ENCODE assay signal across 8 mouse cellular contexts in the genomic region with DNA sequence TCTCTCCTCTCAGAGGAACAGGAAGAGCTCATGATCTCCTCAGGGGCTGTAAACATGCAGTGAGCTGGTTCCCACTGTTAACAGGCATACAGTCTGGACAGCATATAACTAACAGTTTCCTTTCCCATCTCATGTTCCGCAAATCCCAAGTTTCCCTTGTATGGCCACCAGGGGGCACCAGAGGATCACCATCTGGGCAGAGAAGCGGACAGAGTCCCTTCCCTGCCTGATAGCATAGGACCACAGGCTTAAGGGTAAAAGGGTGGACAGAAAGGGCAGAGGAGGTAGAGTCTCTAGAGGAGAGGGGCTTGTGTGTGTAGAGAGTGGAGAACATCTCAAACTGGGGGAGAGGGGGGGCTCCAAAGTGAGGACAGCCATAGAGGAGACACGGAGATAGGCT.
A peak's percentile ranks its signal among the peaks of the same experiment; 100 is the strongest.
DNase-seq lines count a peak whose midpoint lies in the region; ATAC-seq and TF ChIP-seq lines count a peak whose summit lies in the region.

No protein-coding gene starts in this region.

- peaks cover 21% of the 10 kb centered on the region for H3K27me3 ChIP-seq in intestine, postnatal 0 days (replicated peaks; ENCODE audit: control insufficient read depth, insufficient read depth, low read length)
- H3K27me3 ChIP-seq in midbrain, embryonic 12.5 days, result peaks cover 51% of the 10 kb centered on the region

- no peaks in the 10 kb centered on the region for H3K4me1 ChIP-seq in intestine, postnatal 0 days (replicated peaks; ENCODE audit: control insufficient read depth, insufficient read depth, low read length)
- peaks cover 31% of the 10 kb centered on the region for H3K4me1 ChIP-seq in midbrain, embryonic 12.5 days

- ATAC-seq in intestine, postnatal 0 days, result no peak; the same call in 1 of the 2 replicates
- peak; percentile 36; the same call in 1 of the 2 replicates for ATAC-seq in midbrain, embryonic 12.5 days (ENCODE audit: low FRiP score, low read depth)

- H3K9me3 ChIP-seq in intestine, postnatal 0 days (ENCODE audit: control insufficient read depth), result no peaks in the 10 kb centered on the region
- no peaks in the 10 kb centered on the region for H3K9me3 ChIP-seq in midbrain, embryonic 12.5 days

- H3K4me2 ChIP-seq in intestine, postnatal 0 days (replicated peaks; ENCODE audit: low read depth), result no peak overlapping the region
- H3K4me2 ChIP-seq in midbrain, embryonic 12.5 days (replicated peaks), result no peak overlapping the region

- DNase-seq in adrenal gland, postnatal 10 days, result peak; percentile 95
- DNase-seq in embryo, embryonic 10 days (ENCODE audit: low spot score), result peak; percentile 94
- peak; percentile 92 for DNase-seq in gastrocnemius, postnatal 10 days
- peak; percentile 86 to 92 for DNase-seq in left cerebral cortex, postnatal 25 days (ENCODE audit: low spot score in 2 of 2)
- peak; percentile 89 for DNase-seq in skeletal muscle tissue, adult 2 months (ENCODE audit: low read depth, low spot score)
- DNase-seq in urinary bladder, postnatal 4 days (ENCODE audit: low spot score in 2 of 2), result peak; percentile 80 to 91

- H3K36me3 ChIP-seq in intestine, postnatal 0 days (ENCODE audit: control insufficient read depth, insufficient read depth), result no peaks in the 10 kb centered on the region
- no peaks in the 10 kb centered on the region for H3K36me3 ChIP-seq in midbrain, embryonic 12.5 days

- no peak overlapping the region for H3K9ac ChIP-seq in intestine, postnatal 0 days (ENCODE audit: low read depth, low read length)
- H3K9ac ChIP-seq in midbrain, embryonic 12.5 days (replicated peaks), result no peak overlapping the region

- WGBS in intestine, postnatal 0 days, result 24% methylated on average over 3 of the region's 3 CpGs
- 17% methylated on average over 3 of the region's 3 CpGs for WGBS in midbrain, embryonic 12.5 days

- TF ChIP-seq CTCF in intestine, postnatal 0 days (IDR thresholded peaks at IDR 0.05; ENCODE audit: low read depth), result peak; percentile 99

- no peak overlapping the region for H3K27ac ChIP-seq in intestine, postnatal 0 days (ENCODE audit: low read depth, low read length)
- H3K27ac ChIP-seq in midbrain, embryonic 12.5 days (replicated peaks), result no peak overlapping the region

- intact Hi-C loops in left cerebral cortex, postnatal 25 days (cut with DNase I), result loop anchor here (1.0 to 5.0 kb wide), 3 partner anchors 67 to 212 kb away; a partner anchor contains a TSS

- H3K4me3 ChIP-seq in intestine, postnatal 0 days (ENCODE audit: low read depth, low read length), result no peak overlapping the region
- H3K4me3 ChIP-seq in midbrain, embryonic 12.5 days, result no peak overlapping the region
